Mouse (Mus musculus): ENCODE data around the gene Dcaf10. TPM values are rescaled to one million over a fixed set of nuclear protein-coding genes. Genes with fewer than 3 reads are reported as not detected.

Dcaf10 gene
- polyA plus RNA-seq, 1 experiment from 2014 or later, result 18.6 TPM

DNA sequence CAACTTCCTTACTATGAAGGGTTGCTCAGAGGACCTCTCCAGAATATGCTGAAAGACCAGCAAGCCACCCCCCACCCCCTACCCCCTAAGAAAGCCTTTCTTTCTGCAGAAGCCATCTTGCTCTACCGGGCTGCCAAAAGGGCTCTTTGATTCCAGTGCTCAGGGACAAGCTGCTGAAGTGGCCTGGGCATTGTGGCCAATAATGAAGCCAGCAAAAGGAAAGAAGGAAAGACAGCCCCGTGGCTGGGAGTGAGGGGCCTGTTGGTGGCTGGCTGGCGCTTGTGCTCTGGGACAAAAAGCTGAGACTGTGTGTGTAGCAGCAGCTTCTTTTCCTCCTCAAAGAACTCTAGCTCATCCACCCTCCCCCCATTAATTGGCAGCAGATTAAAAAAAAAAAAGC lies 78.8 kb downstream of the Dcaf10 start:
- Histone ChIP-seq H3K9ac (ENCODE audit: low read depth, low read length) (0 out of 2 replicates have a peak overlapping the region, but pooled peaks have one; percentile 2), H3K36me3 (ENCODE audit: control insufficient read depth, insufficient read depth, low read length) (no peaks in the 10 kb centered on the region), H3K27me3 (replicated peaks; ENCODE audit: control insufficient read depth, insufficient read depth, low read length) (no peaks in the 10 kb centered on the region), H3K4me1 (ENCODE audit: control insufficient read depth, insufficient read depth, low read length) (peaks cover 26% of the 10 kb centered on the region), H3K9me3 (ENCODE audit: control insufficient read depth, low read length) (no peaks in the 10 kb centered on the region), H3K4me2 (ENCODE audit: low read depth, low read length) (no peak overlapping the region), H3K27ac (replicated peaks; ENCODE audit: low read depth, low read length) (peak overlapping the region; percentile 29; the same call in 1 of the 2 replicates), H3K4me3 (ENCODE audit: low read depth, low read length) (no peak overlapping the region)
- WGBS, result 43% methylated on average over 3 of the region's 3 CpGs
- ATAC-seq (ENCODE audit: low read depth), result no peak
- DNase-seq (ENCODE audit: low spot score), result no peak

GRCm38 (mm10) chr4:45421519-45422260 lies 79.8 kb downstream of the Dcaf10 start:
- Histone ChIP-seq H3K9ac (ENCODE audit: low read depth, low read length) (peak overlapping the region; percentile 37; the same call in 1 of the 2 replicates), H3K27ac (replicated peaks; ENCODE audit: low read depth, low read length) (peak overlapping the region; percentile 29; the same call in 1 of the 2 replicates), H3K9me3 (ENCODE audit: control insufficient read depth, low read length) (no peaks in the 10 kb centered on the region), H3K4me2 (ENCODE audit: low read depth, low read length) (no peak overlapping the region), H3K27me3 (replicated peaks; ENCODE audit: control insufficient read depth, insufficient read depth, low read length) (no peaks in the 10 kb centered on the region), H3K4me1 (ENCODE audit: control insufficient read depth, insufficient read depth, low read length) (peaks cover 26% of the 10 kb centered on the region), H3K36me3 (ENCODE audit: control insufficient read depth, insufficient read depth, low read length) (no peaks in the 10 kb centered on the region), H3K4me3 (ENCODE audit: low read depth, low read length) (no peak overlapping the region)
- WGBS, result 64% methylated on average over 11 of the region's 11 CpGs
- peak; percentile 65 for DNase-seq (ENCODE audit: low spot score)
- ATAC-seq (ENCODE audit: low read depth), result no peak

- H3K27me3 ChIP-seq (replicated peaks; ENCODE audit: control insufficient read depth, insufficient read depth, low read length), result no peaks in the 10 kb centered on the region
- ATAC-seq (ENCODE audit: low read depth), result no peak
- H3K4me1 ChIP-seq (ENCODE audit: control insufficient read depth, insufficient read depth, low read length), result peaks cover 26% of the 10 kb centered on the region
- no peaks in the 10 kb centered on the region for H3K36me3 ChIP-seq (ENCODE audit: control insufficient read depth, insufficient read depth, low read length)
- 88% methylated on average over 10 of the region's 10 CpGs for WGBS
- H3K9me3 ChIP-seq (ENCODE audit: control insufficient read depth, low read length), result no peaks in the 10 kb centered on the region
- H3K4me3 ChIP-seq (ENCODE audit: low read depth, low read length), result no peak overlapping the region
- no peak for DNase-seq (ENCODE audit: low spot score)
- no peak overlapping the region for H3K9ac ChIP-seq (ENCODE audit: low read depth, low read length)
- H3K4me2 ChIP-seq (ENCODE audit: low read depth, low read length), result no peak overlapping the region
- H3K27ac ChIP-seq (replicated peaks; ENCODE audit: low read depth, low read length), result no peak overlapping the region
These were observed 80.7 kb downstream of the Dcaf10 start for GRCm38 (mm10) chr4:45422640-45423039.

GRCm38 (mm10) chr4:45423406-45423805 lies 81.5 kb downstream of the Dcaf10 start:
- Histone ChIP-seq H3K36me3 (ENCODE audit: control insufficient read depth, insufficient read depth, low read length) (no peaks in the 10 kb centered on the region), H3K4me1 (ENCODE audit: control insufficient read depth, insufficient read depth, low read length) (peaks cover 26% of the 10 kb centered on the region), H3K27ac (replicated peaks; ENCODE audit: low read depth, low read length) (peak overlapping the region; percentile 39; the same call in 1 of the 2 replicates), H3K9me3 (ENCODE audit: control insufficient read depth, low read length) (no peaks in the 10 kb centered on the region), H3K9ac (ENCODE audit: low read depth, low read length) (peak overlapping the region; percentile 19; the same call in 1 of the 2 replicates), H3K4me2 (ENCODE audit: low read depth, low read length) (no peak overlapping the region), H3K27me3 (replicated peaks; ENCODE audit: control insufficient read depth, insufficient read depth, low read length) (no peaks in the 10 kb centered on the region), H3K4me3 (ENCODE audit: low read depth, low read length) (no peak overlapping the region)
- WGBS, result 41% methylated on average over 5 of the region's 8 CpGs
- peak; percentile 41 for DNase-seq (ENCODE audit: low spot score)
- ATAC-seq (ENCODE audit: low read depth), result peak; percentile 47; the same call in 1 of the 2 replicates

DNA sequence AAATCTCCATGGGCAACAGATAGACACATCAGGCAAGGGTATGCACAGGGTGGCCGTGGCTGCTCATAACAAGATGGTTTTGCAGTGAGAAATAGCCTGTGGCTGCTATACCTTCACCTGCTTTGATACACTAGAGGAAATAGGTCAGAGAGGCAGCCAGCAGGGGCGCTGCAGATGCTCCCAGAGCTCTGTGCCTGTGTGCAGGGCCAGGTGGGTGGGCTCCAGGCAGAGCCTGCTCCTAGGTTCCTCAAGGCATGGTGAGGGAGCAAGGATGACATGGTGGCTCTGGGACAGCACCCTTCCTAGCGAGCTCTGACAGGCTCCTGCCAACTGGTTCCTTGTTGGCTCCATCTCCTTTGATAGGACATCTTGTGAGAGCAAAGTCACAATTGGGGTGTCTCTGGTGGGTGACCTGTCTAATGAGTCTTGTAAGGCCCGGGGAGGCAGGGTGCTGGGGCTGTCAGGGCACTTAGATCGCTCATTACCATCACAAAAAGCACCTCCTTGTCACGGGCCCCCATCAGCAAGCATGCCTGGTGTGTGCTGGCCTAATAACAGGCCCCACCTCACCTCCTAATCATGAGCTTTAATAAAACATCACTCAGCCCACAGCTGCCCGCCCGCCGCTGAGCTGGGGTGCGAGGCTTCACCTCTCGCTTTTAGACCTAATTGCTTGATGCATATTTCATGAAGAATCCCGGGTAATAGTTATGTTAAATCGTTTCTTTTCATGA lies 85.0 kb downstream of the Dcaf10 start:
- Histone ChIP-seq H3K4me2 (ENCODE audit: low read depth, low read length) (no peak overlapping the region), H3K4me1 (ENCODE audit: control insufficient read depth, insufficient read depth, low read length) (peaks cover 7% of the 10 kb centered on the region), H3K9ac (ENCODE audit: low read depth, low read length) (no peak overlapping the region), H3K36me3 (ENCODE audit: control insufficient read depth, insufficient read depth, low read length) (no peaks in the 10 kb centered on the region; the same call in 1 of the 2 replicates), H3K27ac (replicated peaks; ENCODE audit: low read depth, low read length) (no peak overlapping the region), H3K4me3 (ENCODE audit: low read depth, low read length) (no peak overlapping the region), H3K27me3 (replicated peaks; ENCODE audit: control insufficient read depth, insufficient read depth, low read length) (no peaks in the 10 kb centered on the region), H3K9me3 (ENCODE audit: control insufficient read depth, low read length) (no peaks in the 10 kb centered on the region)
- DNase-seq (ENCODE audit: low spot score) (no peak), ATAC-seq (ENCODE audit: low read depth) (no peak)
- 76% methylated on average over 13 of the region's 13 CpGs for WGBS

Small RNA genes within 50 kb of the gene (microRNA-seq; reads per million reads assigned to microRNA genes)
- gene Gm25692 (ENCODE audit: borderline number of aligned reads), result not detected

Other genes with a start within 250 kb of the Dcaf10 start
- 240 and 250 TPM in 2 replicates for gene Tomm5, start 234.0 kb upstream of the Dcaf10 start, polyA plus RNA-seq (2014; fragmentation: Nextera tagmentation; extraction: Ambion mirVana)
- 4.3 and 5.3 TPM in 2 replicates for gene Frmpd1, start 157.2 kb upstream of the Dcaf10 start, polyA plus RNA-seq (2014; fragmentation: Nextera tagmentation; extraction: Ambion mirVana)
- 18.7 and 20.0 TPM in 2 replicates for gene Trmt10b, start 45.0 kb upstream of the Dcaf10 start, polyA plus RNA-seq (2014; fragmentation: Nextera tagmentation; extraction: Ambion mirVana)
- 60.0 and 60.1 TPM in 2 replicates for gene Exosc3, start 631 bp downstream of the Dcaf10 start, polyA plus RNA-seq (2014; fragmentation: Nextera tagmentation; extraction: Ambion mirVana)
- gene Slc25a51, start 66.7 kb downstream of the Dcaf10 start, polyA plus RNA-seq (2014; fragmentation: Nextera tagmentation; extraction: Ambion mirVana), result 47.8 and 54.9 TPM in 2 replicates
- gene Shb, start 190.4 kb downstream of the Dcaf10 start, polyA plus RNA-seq (2014; fragmentation: Nextera tagmentation; extraction: Ambion mirVana), result 9.7 and 11.3 TPM in 2 replicates